Mouse (Mus musculus) liver, postnatal 0 days (tissue): ENCODE results near the gene Stmn3. TPM values are rescaled to one million over a fixed set of nuclear protein-coding genes. Genes with fewer than 3 reads are reported as not detected.

ENCODE experiments used
- ATAC-seq: fragments of 200-750 bp; cut with Nextera tagmentation; 2 replicates; pipeline ENCODE4 v1.8.0; 2017; ENCODE audit warnings: mild to moderate bottlenecking, moderate library complexity
- DNase-seq: peaks from one replicate; pipeline ENCODE4 v3.0.0-alpha.2; 2016
- H3K27ac ChIP-seq: fragments of 300-500 bp; sonication (generic); 2 replicates; pipeline ENCODE4 v1.5.1; 2014; ENCODE audit warnings: antibody characterized with exemption, moderate library complexity, mild to moderate bottlenecking, low read depth
- H3K27me3 ChIP-seq: fragments of 300-500 bp; sonication (generic); 2 replicates; pipeline ENCODE4 v1.6.1; 2014; ENCODE audit warnings: low read length, control low read depth, mixed read lengths; ENCODE audit not compliant: insufficient read depth
- H3K36me3 ChIP-seq: fragments of 300-500 bp; sonication (generic); replicated peaks from 2 replicates; pipeline ENCODE4 v1.6.1; 2014; ENCODE audit warnings: mild to moderate bottlenecking, control low read depth, low read length, moderate library complexity, mixed read lengths; ENCODE audit not compliant: insufficient read depth
- H3K4me1 ChIP-seq: fragments of 300-500 bp; sonication (generic); 2 replicates; pipeline ENCODE4 v1.6.1; 2014; ENCODE audit warnings: antibody characterized with exemption, mild to moderate bottlenecking, control low read depth; ENCODE audit not compliant: insufficient read depth
- H3K4me2 ChIP-seq: fragments of 300-500 bp; sonication (generic); 2 replicates; pipeline ENCODE4 v1.6.1; 2014; ENCODE audit warnings: low read depth, mild to moderate bottlenecking, low read length, moderate library complexity, mixed read lengths
- H3K4me3 ChIP-seq: fragments of 300-500 bp; sonication (generic); 2 replicates; pipeline ENCODE4 v1.5.1; 2014; ENCODE audit warnings: low read depth, low read length
- H3K9ac ChIP-seq: fragments of 300-500 bp; sonication (generic); replicated peaks from 2 replicates; pipeline ENCODE4 v1.6.1; 2014; ENCODE audit warnings: mild to moderate bottlenecking, moderate library complexity
- H3K9me3 ChIP-seq: fragments of 300-500 bp; sonication (generic); 2 replicates; pipeline ENCODE4 v1.6.1; 2016; ENCODE audit warnings: mild to moderate bottlenecking, control low read depth, low read length, mixed read lengths
- CTCF ChIP-seq: sonication (generic); IDR thresholded peaks from 2 replicates; pipeline ENCODE4 v1.5.1; 2016; ENCODE audit warnings: antibody characterized with exemption, low read depth
- EP300 ChIP-seq: IDR thresholded peaks from 2 replicates; pipeline ENCODE4 v1.6.1; 2016; ENCODE audit warnings: antibody characterized with exemption, low read depth, mild to moderate bottlenecking
- WGBS: fragments of 180-500 bp; shearing (Covaris S2); extraction: QIAGEN DNeasy Blood & Tissue Kit; methylation state at CpG from one replicate; pipeline ENCODE4 v1.1.7; 2014; ENCODE audit not compliant: insufficient replicate concordance; 5-methylcytosine and 5-hydroxymethylcytosine counted together
- polyA plus RNA-seq: library from polyadenylated mRNA; unstranded; fragments of >200 nt; fragmentation: Nextera tagmentation; extraction: Ambion mirVana; gene quantifications from 2 replicates; pipeline ENCODE4 v1.2.1, GENCODE M21; 2015

Stmn3 gene
- polyA plus RNA-seq = 0.19 TPM in 1 of 2 replicates, not detected in the other

DNA sequence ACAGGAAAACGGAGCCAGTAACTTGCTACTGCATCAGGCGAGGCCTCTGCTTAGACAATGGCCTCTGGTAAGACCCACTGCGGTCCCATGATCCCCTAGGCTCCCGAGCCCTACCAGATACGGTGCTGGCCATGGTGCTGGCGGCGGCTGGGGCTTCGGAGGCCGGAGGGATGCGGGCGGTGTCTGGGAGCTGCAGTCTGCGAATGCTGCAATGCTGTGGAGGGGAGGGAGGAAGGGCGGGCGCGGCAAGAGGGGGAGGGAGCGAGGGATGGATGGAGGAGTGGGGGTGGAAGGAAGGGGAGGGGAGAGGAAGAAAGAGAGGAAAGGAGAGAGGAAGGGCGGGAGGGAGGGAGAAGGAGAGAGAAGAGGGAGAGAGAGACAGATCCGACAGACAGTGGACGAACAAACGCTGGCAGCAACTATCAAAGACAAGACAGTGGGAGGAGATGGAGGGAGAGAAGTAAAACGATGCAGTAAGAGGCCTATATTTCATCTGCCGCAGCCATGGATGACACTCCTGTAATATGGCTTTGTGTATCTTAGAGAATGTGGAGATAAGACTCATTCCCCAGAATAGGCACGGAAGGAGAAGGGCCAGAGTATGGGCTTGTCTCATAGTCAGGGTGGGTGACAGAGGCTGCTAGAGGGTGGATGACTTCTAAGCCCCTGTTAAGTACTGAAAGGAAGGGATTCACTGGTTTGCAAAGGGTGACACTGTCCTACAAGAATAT lies at the start of gene Stmn3:
TSS of gene Stmn3 (minus strand) at position 421 of the 731 bp plus-strand sequence.
- Histone ChIP-seq H3K27me3 (peaks cover 34% of the 10 kb centered on the region), H3K36me3 (no peaks in the 10 kb centered on the region), H3K4me1 (peaks cover 8% of the 10 kb centered on the region; the same call in 1 of the 2 replicates), H3K4me3 (no peak within 1 kb of the TSS), H3K27ac (no peak within 1 kb of the TSS), H3K9me3 (no peaks in the 10 kb centered on the region), H3K9ac (no peak within 1 kb of the TSS), H3K4me2 (no peak within 1 kb of the TSS; the same call in 1 of the 2 replicates)
- peak; percentile 56 for DNase-seq
- WGBS = 7% methylated on average over 23 of the region's 23 CpGs
- no peak for TF ChIP-seq EP300
- peak; percentile 45; the same call in 1 of the 2 replicates for ATAC-seq

GRCm38 (mm10) chr2:181363946-181364345 lies 49.6 kb upstream of the Stmn3 start:
- H3K9me3 ChIP-seq = no peaks in the 10 kb centered on the region
- no peak overlapping the region for H3K27ac ChIP-seq
- H3K36me3 ChIP-seq = peaks cover 35% of the 10 kb centered on the region
- no peak for DNase-seq
- peak overlapping the region; percentile 82 for H3K4me3 ChIP-seq
- peaks cover 19% of the 10 kb centered on the region for H3K4me1 ChIP-seq
- peak overlapping the region; percentile 99 for H3K4me2 ChIP-seq
- no peak for ATAC-seq
- TF ChIP-seq CTCF = no peak
- TF ChIP-seq EP300 = no peak
- 66% methylated on average over 3 of the region's 3 CpGs for WGBS
- H3K9ac ChIP-seq = no peak overlapping the region; the same call in 1 of the 2 replicates
- no peaks in the 10 kb centered on the region for H3K27me3 ChIP-seq

- Histone ChIP-seq H3K27ac (no peak overlapping the region), H3K9me3 (no peaks in the 10 kb centered on the region), H3K36me3 (peaks cover 75% of the 10 kb centered on the region), H3K4me3 (no peak overlapping the region), H3K4me2 (no peak overlapping the region), H3K9ac (no peak overlapping the region), H3K27me3 (no peaks in the 10 kb centered on the region), H3K4me1 (no peaks in the 10 kb centered on the region)
- TF ChIP-seq EP300 (no peak), CTCF (no peak)
- 84% methylated on average over 3 of the region's 3 CpGs for WGBS
- no peak for ATAC-seq
- no peak for DNase-seq
These were observed 42.5 kb upstream of the Stmn3 start for GRCm38 (mm10) chr2:181356780-181357179.

- no peaks in the 10 kb centered on the region for H3K9me3 ChIP-seq
These were observed 28.5 kb upstream of the Stmn3 start for GRCm38 (mm10) chr2:181342766-181343165.

DNA sequence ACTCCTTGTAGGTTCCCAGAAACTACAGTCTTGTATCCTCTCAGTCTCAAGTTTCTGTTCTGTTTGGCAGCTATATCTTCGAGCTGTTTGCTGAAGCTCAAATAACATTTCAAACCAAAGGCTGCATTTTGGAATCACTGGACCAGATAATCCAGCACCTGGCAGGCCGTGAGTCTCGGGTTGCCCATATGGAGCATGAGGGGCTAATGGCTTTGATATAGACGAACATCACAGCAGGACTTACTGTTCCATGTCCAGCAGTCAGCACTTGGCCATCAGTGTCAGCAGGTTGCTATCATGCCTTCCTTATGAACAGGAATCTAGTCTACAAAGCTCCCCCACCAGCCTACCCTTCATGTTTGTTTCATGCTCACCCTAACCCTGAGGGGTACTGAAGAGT lies 26.1 kb upstream of the Stmn3 start:
- Histone ChIP-seq H3K4me2 (no peak overlapping the region), H3K4me1 (no peaks in the 10 kb centered on the region), H3K27me3 (no peaks in the 10 kb centered on the region), H3K9me3 (no peaks in the 10 kb centered on the region), H3K36me3 (peaks cover 46% of the 10 kb centered on the region), H3K4me3 (no peak overlapping the region), H3K27ac (no peak overlapping the region), H3K9ac (no peak overlapping the region)
- no peak for DNase-seq
- ATAC-seq = no peak
- WGBS = 81% methylated on average over 4 of the region's 4 CpGs
- TF ChIP-seq CTCF (no peak), EP300 (no peak)

More at GRCm38 (mm10) chr2:181342766-181343165, 28.5 kb upstream of the Stmn3 start:
- no peaks in the 10 kb centered on the region for H3K27me3 ChIP-seq
- WGBS = 83% methylated on average over 6 of the region's 6 CpGs
- peaks cover 47% of the 10 kb centered on the region for H3K36me3 ChIP-seq
- H3K4me2 ChIP-seq = no peak overlapping the region
- no peak overlapping the region for H3K4me3 ChIP-seq
- no peaks in the 10 kb centered on the region for H3K4me1 ChIP-seq
- H3K27ac ChIP-seq = no peak overlapping the region
- no peak overlapping the region for H3K9ac ChIP-seq
- no peak for DNase-seq
- TF ChIP-seq EP300 (no peak), CTCF (no peak)
- ATAC-seq = no peak

DNA sequence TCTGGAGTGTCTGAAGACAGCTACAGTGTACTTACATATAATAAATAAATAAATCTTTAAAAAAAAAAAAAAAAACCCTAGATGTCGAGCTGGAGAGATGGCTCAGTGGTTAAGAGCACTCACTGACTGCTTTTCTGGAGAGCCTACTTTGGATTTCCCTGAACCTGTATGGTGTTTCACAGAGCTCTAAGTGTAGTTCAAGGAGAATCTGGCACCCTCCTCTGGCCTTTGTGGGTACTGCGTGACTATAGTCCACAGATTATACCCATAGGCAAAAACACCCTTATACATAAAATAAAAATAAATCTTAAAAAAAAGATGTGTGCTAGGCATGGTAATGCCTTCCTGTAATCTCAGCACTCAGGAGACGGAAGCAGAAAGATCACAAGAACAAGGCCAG lies 19.7 kb upstream of the Stmn3 start:
- H3K36me3 ChIP-seq = peaks cover 45% of the 10 kb centered on the region
- no peaks in the 10 kb centered on the region for H3K27me3 ChIP-seq
- no peaks in the 10 kb centered on the region for H3K9me3 ChIP-seq
- H3K9ac ChIP-seq = no peak overlapping the region
- no peak overlapping the region for H3K4me3 ChIP-seq
- ATAC-seq (peak; percentile 65; the same call in 1 of the 2 replicates), DNase-seq (peak; percentile 73)
- H3K27ac ChIP-seq = no peak overlapping the region
- H3K4me2 ChIP-seq = no peak overlapping the region
- H3K4me1 ChIP-seq = no peaks in the 10 kb centered on the region
- 58% methylated on average over 3 of the region's 3 CpGs for WGBS
- TF ChIP-seq CTCF (peak; percentile 78), EP300 (no peak)
